In the genomic region with DNA sequence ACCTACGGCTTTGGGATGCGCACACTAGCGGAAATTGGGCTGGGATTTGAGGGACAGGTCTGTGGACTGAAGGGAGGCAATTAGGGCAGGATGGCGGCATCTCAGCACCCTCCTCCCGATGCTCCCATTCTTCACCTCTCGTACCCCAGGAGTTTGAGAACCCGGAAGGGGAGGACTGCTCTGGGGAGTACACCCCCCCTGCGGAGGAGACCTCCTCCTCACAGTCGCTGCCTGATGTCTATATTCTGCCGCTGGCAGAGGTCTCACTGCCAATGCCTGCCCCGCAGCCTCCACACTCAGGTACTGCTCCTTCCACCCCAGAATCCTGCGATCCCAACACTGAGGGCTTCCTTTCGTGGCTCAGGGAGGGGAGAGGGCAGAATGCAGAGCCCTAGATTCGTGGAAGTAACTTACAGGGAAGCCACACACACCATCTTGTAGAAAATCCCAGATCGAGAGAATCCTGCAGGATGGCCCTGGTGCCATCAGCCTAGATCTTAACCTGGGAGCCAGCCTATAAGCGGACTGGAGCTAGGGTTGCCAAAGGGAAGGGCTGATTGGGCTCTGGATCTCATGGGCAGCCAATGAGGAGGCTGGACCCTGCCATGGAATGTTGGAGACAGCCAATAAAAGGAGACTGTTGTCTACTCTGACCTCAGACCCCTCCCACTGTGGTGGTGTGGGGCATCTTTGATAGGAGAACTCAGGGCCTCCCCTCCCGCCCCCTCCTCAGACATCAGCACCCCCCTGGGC, we compare ENCODE assay signal across 9 mouse cellular contexts. TPM values are rescaled to one million over a fixed set of nuclear protein-coding genes. Genes with fewer than 3 reads are reported as not detected.
DNase-seq lines count a peak whose midpoint lies in the region; ATAC-seq and TF ChIP-seq lines count a peak whose summit lies in the region.
"Had no signal": no experiment of that assay in that cellular context is flagged by ENCODE, and none has a peak within 500 bp of the region (broad histone marks: within the 10 kb centered on the region; RNA-seq: fewer than 3 reads in every experiment).

No protein-coding gene starts in this region.

- peaks cover 20% of the 10 kb centered on the region for H3K4me1 ChIP-seq in lung, embryonic 16.5 days (replicated peaks; ENCODE audit: control insufficient read depth, insufficient read depth, low read length)
- no peaks in the 10 kb centered on the region for H3K4me1 ChIP-seq in lung, adult 2 months (ENCODE audit: control insufficient read depth, insufficient read depth, low read length)
- peaks cover 14% of the 10 kb centered on the region for H3K4me1 ChIP-seq in hindbrain, embryonic 16.5 days (ENCODE audit: control insufficient read depth, insufficient read depth, low read depth, low read length)

- WGBS in lung, embryonic 16.5 days = 11% methylated on average over 17 of the region's 17 CpGs
- 15% methylated on average over 17 of the region's 17 CpGs for WGBS in lung, adult 2 months
- 10% methylated on average over 17 of the region's 17 CpGs for WGBS in hindbrain, embryonic 16.5 days

- peaks cover 5% of the 10 kb centered on the region for H3K27me3 ChIP-seq in lung, embryonic 16.5 days (ENCODE audit: control insufficient read depth, insufficient read depth, low read depth, low read length)
- no peaks in the 10 kb centered on the region for H3K27me3 ChIP-seq in hindbrain, embryonic 16.5 days (replicated peaks; ENCODE audit: control insufficient read depth, insufficient read depth, low read length)

- H3K9me3 ChIP-seq in lung, embryonic 16.5 days (ENCODE audit: control insufficient read depth, low read length) = no peaks in the 10 kb centered on the region
- no peaks in the 10 kb centered on the region for H3K9me3 ChIP-seq in hindbrain, embryonic 16.5 days (ENCODE audit: control insufficient read depth, low read length)

- H3K4me3 ChIP-seq in lung, embryonic 16.5 days (ENCODE audit: low read length) = peak overlapping the region; percentile 56
- H3K4me3 ChIP-seq in lung, adult 2 months (replicated peaks; ENCODE audit: extremely low read depth, low read depth, low read length) = no peak overlapping the region
- peak overlapping the region; percentile 91 for H3K4me3 ChIP-seq in hindbrain, embryonic 16.5 days (ENCODE audit: low read length)

- no peak overlapping the region for H3K27ac ChIP-seq in lung, embryonic 16.5 days (ENCODE audit: low read length)
- H3K27ac ChIP-seq in hindbrain, embryonic 16.5 days (ENCODE audit: low read depth, low read length) = peak overlapping the region; percentile 93

- peak overlapping the region; percentile 33; the same call in 1 of the 2 replicates for H3K9ac ChIP-seq in lung, embryonic 16.5 days (ENCODE audit: low read length)
- peak overlapping the region; percentile 94 for H3K9ac ChIP-seq in hindbrain, embryonic 16.5 days (ENCODE audit: low read depth, low read length)

- H3K4me2 ChIP-seq in lung, embryonic 16.5 days (ENCODE audit: low read depth, low read length) = peak overlapping the region; percentile 83
- peak overlapping the region; percentile 87 for H3K4me2 ChIP-seq in hindbrain, embryonic 16.5 days (ENCODE audit: low read length)

- no peak for TF ChIP-seq POLR2A in lung, adult 2 months (IDR thresholded peaks at IDR 0.05; ENCODE audit: borderline replicate concordance, extremely low read depth, low read depth, low read length)

- no peaks in the 10 kb centered on the region; the same call in 1 of the 2 replicates for H3K36me3 ChIP-seq in lung, embryonic 16.5 days (ENCODE audit: control insufficient read depth, insufficient read depth, low read length)
- H3K36me3 ChIP-seq in hindbrain, embryonic 16.5 days (ENCODE audit: control insufficient read depth, insufficient read depth, low read length) = peaks cover 39% of the 10 kb centered on the region

- no peak for TF ChIP-seq CTCF in lung, adult 2 months (IDR thresholded peaks at IDR 0.05; ENCODE audit: insufficient read depth, low read length)

- peak; percentile 43 for ATAC-seq in lung, embryonic 16.5 days (ENCODE audit: low read depth)
- peak; percentile 37 for ATAC-seq in hindbrain, embryonic 16.5 days
- ATAC-seq in granulocyte monocyte progenitor cell, adult 5-6 weeks (replicated peaks; ENCODE audit: poor library complexity, severe bottlenecking) = no peak

- no peak for DNase-seq in lung, adult 2 months
- peak; percentile 86 for DNase-seq in embryo, embryonic 10.5 days (ENCODE audit: low spot score)
- DNase-seq in mesoderm, embryonic 11.5 days (ENCODE audit: low read depth, low spot score) = peak; percentile 85
- DNase-seq in MN1 (ENCODE audit: low spot score) = no peak
- no peak for DNase-seq in T-cell, adult 2 months (ENCODE audit: low spot score)

RNA-seq across cellular contexts. Expression of a gene that starts 2.4 kb away (rescaled TPM):
- 6.6 and 7.9 TPM in 2 replicates for polyA plus RNA-seq in lung, embryonic 16.5 days (2015; fragmentation: Nextera tagmentation; extraction: Ambion mirVana)
- polyA plus RNA-seq in lung, adult 2 months (2012; rRNA removed) = 5.5 and 19.3 TPM in 2 replicates
- polyA plus RNA-seq in hindbrain, embryonic 16.5 days (2015; fragmentation: Nextera tagmentation; extraction: Ambion mirVana) = 5.1 and 6.6 TPM in 2 replicates
- total RNA-seq in granulocyte monocyte progenitor cell, adult 5-6 weeks (2014; fragmentation: Nextera tagmentation) = 1.3 and 3.3 TPM in 2 replicates
- 0.39 TPM in 1 of 2 replicates, not detected in the other for total RNA-seq in granulocyte monocyte progenitor cell, adult 5-6 weeks (2017)
- total RNA-seq: liver, adult 2 months had no signal
- polyA plus RNA-seq: liver, adult 2 months had no signal

RNA-seq across cellular contexts. Expression of a gene that starts 3.3 kb away (rescaled TPM):
- polyA plus RNA-seq in lung, embryonic 16.5 days (2015; fragmentation: Nextera tagmentation; extraction: Ambion mirVana) = 0.72 and 1.0 TPM in 2 replicates
- polyA plus RNA-seq in lung, adult 2 months (2012; rRNA removed) = 0.70 and 1.5 TPM in 2 replicates
- 17.2 and 21.3 TPM in 2 replicates for polyA plus RNA-seq in hindbrain, embryonic 16.5 days (2015; fragmentation: Nextera tagmentation; extraction: Ambion mirVana)
- not detected in 2 replicates for total RNA-seq in granulocyte monocyte progenitor cell, adult 5-6 weeks (2014; fragmentation: Nextera tagmentation)
- not detected in 2 replicates for total RNA-seq in granulocyte monocyte progenitor cell, adult 5-6 weeks (2017)
- total RNA-seq: liver, adult 2 months had no signal

RNA-seq across cellular contexts. Expression of a gene that starts 27.5 kb away (rescaled TPM):
- 108 and 112 TPM in 2 replicates for polyA plus RNA-seq in lung, embryonic 16.5 days (2015; fragmentation: Nextera tagmentation; extraction: Ambion mirVana)
- polyA plus RNA-seq in lung, adult 2 months (2012; rRNA removed) = 42.6 and 57.7 TPM in 2 replicates
- 243 TPM in 2 replicates for polyA plus RNA-seq in hindbrain, embryonic 16.5 days (2015; fragmentation: Nextera tagmentation; extraction: Ambion mirVana)
- total RNA-seq in granulocyte monocyte progenitor cell, adult 5-6 weeks (2014; fragmentation: Nextera tagmentation) = 32.7 and 36.3 TPM in 2 replicates
- 33.1 and 35.3 TPM in 2 replicates for total RNA-seq in granulocyte monocyte progenitor cell, adult 5-6 weeks (2017)

RNA-seq across cellular contexts. Expression of a gene that starts 37.7 kb away (rescaled TPM):
- polyA plus RNA-seq in lung, embryonic 16.5 days (2015; fragmentation: Nextera tagmentation; extraction: Ambion mirVana) = 0.68 and 1.3 TPM in 2 replicates
- polyA plus RNA-seq in lung, adult 2 months (2012; rRNA removed) = 0.43 and 0.49 TPM in 2 replicates
- 1.2 TPM in 2 replicates for polyA plus RNA-seq in hindbrain, embryonic 16.5 days (2015; fragmentation: Nextera tagmentation; extraction: Ambion mirVana)
- total RNA-seq in granulocyte monocyte progenitor cell, adult 5-6 weeks (2014; fragmentation: Nextera tagmentation) = 0.47 and 0.71 TPM in 2 replicates
- not detected in 2 replicates for total RNA-seq in granulocyte monocyte progenitor cell, adult 5-6 weeks (2017)
- total RNA-seq: liver, adult 2 months had no signal

RNA-seq across cellular contexts. Expression of a gene that starts 43.9 kb away (rescaled TPM):
- polyA plus RNA-seq in lung, embryonic 16.5 days (2015; fragmentation: Nextera tagmentation; extraction: Ambion mirVana) = 50.0 and 51.4 TPM in 2 replicates
- polyA plus RNA-seq in lung, adult 2 months (2012; rRNA removed) = 7.9 and 11.8 TPM in 2 replicates
- polyA plus RNA-seq in hindbrain, embryonic 16.5 days (2015; fragmentation: Nextera tagmentation; extraction: Ambion mirVana) = 44.0 and 46.7 TPM in 2 replicates
- 30.9 and 33.6 TPM in 2 replicates for total RNA-seq in granulocyte monocyte progenitor cell, adult 5-6 weeks (2014; fragmentation: Nextera tagmentation)
- 21.9 and 27.3 TPM in 2 replicates for total RNA-seq in granulocyte monocyte progenitor cell, adult 5-6 weeks (2017)

Comparison
In these comparisons a context has a peak if more than half of its experiments do, and no peak if none do; other contexts are left out.
1. DNase-seq: peak in embryo, embryonic 10.5 days (single experiment) and mesoderm, embryonic 11.5 days (single experiment); none in lung, adult 2 months (single experiment), MN1 (single experiment) and T-cell, adult 2 months (single experiment).